Mouse (Mus musculus) MEL (cell line): Measurements from ENCODE around the gene Usp53. TPM values are rescaled to one million over a fixed set of nuclear protein-coding genes. Genes with fewer than 3 reads are reported as not detected.

Experiments used
- DNase-seq: peaks from one replicate; pipeline ENCODE4 v3.0.0; 2011; ENCODE audit warnings: low read depth, low spot score
- H3K27ac ChIP-seq: 2 replicates; pipeline ENCODE4 v1.5.1; 2012; ENCODE audit warnings: low read depth, mild to moderate bottlenecking, control low read depth, low read length, moderate library complexity; ENCODE audit not compliant: control insufficient read depth
- H3K27me3 ChIP-seq, 2 experiments: fragments of 150-350 bp in 1 of 2; sonication (generic) in 1 of 2; 2 replicates each; pipeline ENCODE4 v1.6.1; 2012; ENCODE audit warnings: low read length in 2 of 2, mild to moderate bottlenecking in 2 of 2, improper control_type of control experiment in 1 of 2, moderate library complexity in 1 of 2; ENCODE audit not compliant: insufficient read depth in 2 of 2, control insufficient read depth in 1 of 2
- H3K36me3 ChIP-seq, 2 experiments: 2 replicates each; pipeline ENCODE4 v1.6.1; 2012 to 2014; ENCODE audit warnings: low read length in 2 of 2, improper control_type of control experiment in 1 of 2, inconsistent platforms in 1 of 2, mild to moderate bottlenecking in 1 of 2; ENCODE audit not compliant: insufficient read depth in 2 of 2, control insufficient read depth in 1 of 2
- H3K4me1 ChIP-seq, 2 experiments: fragments of 150-350 bp in 1 of 2; sonication (generic) in 1 of 2; 2 replicates each; pipeline ENCODE4 v1.6.1; 2012; ENCODE audit warnings: low read length in 2 of 2, improper control_type of control experiment in 1 of 2, mild to moderate bottlenecking in 1 of 2; ENCODE audit not compliant: insufficient read depth in 2 of 2, control insufficient read depth in 1 of 2
- H3K4me3 ChIP-seq, 2 experiments: fragments of 150-350 bp in 1 of 2; sonication (generic) in 1 of 2; 2 replicates each; pipeline ENCODE4 v1.5.1; 2012; ENCODE audit warnings: low read depth in 2 of 2, low read length in 2 of 2, mild to moderate bottlenecking in 2 of 2, moderate library complexity in 2 of 2, control low read depth in 1 of 2, improper control_type of control experiment in 1 of 2; ENCODE audit not compliant: control insufficient read depth in 1 of 2, insufficient read depth in 1 of 2
- H3K79me2 ChIP-seq: 2 replicates; pipeline ENCODE4 v1.6.1; 2012; ENCODE audit warnings: mild to moderate bottlenecking, low read length, moderate library complexity; ENCODE audit not compliant: control insufficient read depth, poor library complexity, insufficient read depth
- H3K9ac ChIP-seq: 2 replicates; pipeline ENCODE4 v1.6.1; 2012; ENCODE audit warnings: low read depth, mild to moderate bottlenecking, control low read depth, low read length, moderate library complexity; ENCODE audit not compliant: control insufficient read depth, poor library complexity, severe bottlenecking
- H3K9me3 ChIP-seq: fragments of 150-350 bp; sonication (generic); replicated peaks from 2 replicates; pipeline ENCODE4 v1.6.1; 2012; ENCODE audit warnings: mild to moderate bottlenecking, low read length, improper control_type of control experiment, moderate library complexity; ENCODE audit not compliant: insufficient read depth
- BHLHE40 ChIP-seq: IDR thresholded peaks from 2 replicates; pipeline ENCODE4 v1.6.1; 2012; ENCODE audit warnings: low read depth, mild to moderate bottlenecking, inconsistent platforms, low read length, improper control_type of control experiment, borderline replicate concordance
- CHD1 ChIP-seq: IDR thresholded peaks from 2 replicates; pipeline ENCODE4 v1.6.1; 2012; ENCODE audit warnings: low read depth, mild to moderate bottlenecking, inconsistent platforms, low read length, improper control_type of control experiment
- CHD2 ChIP-seq: IDR thresholded peaks from 2 replicates; pipeline ENCODE4 v1.6.1; 2011; ENCODE audit warnings: low read length, improper control_type of control experiment
- CTCF ChIP-seq, 3 experiments: IDR thresholded peaks in 2 of 3; conservative IDR thresholded peaks in 1 of 3; 2 replicates each; pipeline ENCODE4 v1.5.1; 2011 to 2012; ENCODE audit warnings: low read length in 3 of 3, low read depth in 2 of 3, mild to moderate bottlenecking in 2 of 3, improper control_type of control experiment in 1 of 3, inconsistent platforms in 1 of 3, mixed read lengths in 1 of 3, moderate library complexity in 1 of 3; ENCODE audit not compliant: control insufficient read depth in 1 of 3, insufficient read depth in 1 of 3, poor library complexity in 1 of 3, severe bottlenecking in 1 of 3
- E2F4 ChIP-seq: IDR thresholded peaks from 2 replicates; pipeline ENCODE4 v1.6.1; 2011; ENCODE audit warnings: low read depth, low read length, improper control_type of control experiment, borderline replicate concordance
- ELF1 ChIP-seq: IDR thresholded peaks from 2 replicates; pipeline ENCODE4 v1.6.1; 2014; ENCODE audit warnings: low read depth, mild to moderate bottlenecking, inconsistent platforms, low read length, improper control_type of control experiment, moderate library complexity
- EP300 ChIP-seq, 2 experiments: IDR thresholded peaks; 2 replicates each; pipeline ENCODE4 v1.6.1; 2011; ENCODE audit warnings: improper control_type of control experiment in 2 of 2, low read length in 2 of 2, low read depth in 1 of 2, mild to moderate bottlenecking in 1 of 2
- GATA1 ChIP-seq: IDR thresholded peaks from 2 replicates; pipeline ENCODE4 v1.6.1; 2011; ENCODE audit warnings: low read depth, low read length, improper control_type of control experiment
- HCFC1 ChIP-seq: IDR thresholded peaks from 2 replicates; pipeline ENCODE4 v1.6.1; 2012; ENCODE audit warnings: low read depth, mild to moderate bottlenecking, inconsistent platforms, low read length, improper control_type of control experiment, moderate library complexity
- JUND ChIP-seq: IDR thresholded peaks from 2 replicates; pipeline ENCODE4 v1.6.1; 2011; ENCODE audit warnings: low read depth, mild to moderate bottlenecking, improper control_type of control experiment, low read length
- MEF2A ChIP-seq: IDR thresholded peaks from 2 replicates; pipeline ENCODE4 v1.6.1; 2014; ENCODE audit warnings: low read depth, mild to moderate bottlenecking, inconsistent platforms, low read length, improper control_type of control experiment; ENCODE audit not compliant: poor library complexity, insufficient replicate concordance, severe bottlenecking; ENCODE audit errors: extremely low read depth
- MXI1 ChIP-seq: IDR thresholded peaks from 2 replicates; pipeline ENCODE4 v1.6.1; 2011; ENCODE audit warnings: mild to moderate bottlenecking, low read depth, low read length, improper control_type of control experiment
- NRF1 ChIP-seq: IDR thresholded peaks from 2 replicates; pipeline ENCODE4 v1.6.1; 2014; ENCODE audit warnings: low read depth, mild to moderate bottlenecking, inconsistent platforms, low read length, improper control_type of control experiment, moderate library complexity; ENCODE audit not compliant: poor library complexity, insufficient read depth, severe bottlenecking
- POLR2AphosphoS2 ChIP-seq: IDR thresholded peaks from 2 replicates; pipeline ENCODE4 v1.6.1; 2011; ENCODE audit warnings: low read length, improper control_type of control experiment
- RAD21 ChIP-seq: IDR thresholded peaks from 2 replicates; pipeline ENCODE4 v1.6.1; 2011; ENCODE audit warnings: mild to moderate bottlenecking, low read depth, low read length, improper control_type of control experiment
- SIN3A ChIP-seq: IDR thresholded peaks from 2 replicates; pipeline ENCODE4 v1.6.1; 2012; ENCODE audit warnings: low read length, improper control_type of control experiment, inconsistent platforms
- SMC3 ChIP-seq: IDR thresholded peaks from 2 replicates; pipeline ENCODE4 v1.6.1; 2011; ENCODE audit warnings: low read depth, low read length, improper control_type of control experiment
- TAL1 ChIP-seq: IDR thresholded peaks from 2 replicates; pipeline ENCODE4 v1.6.1; 2012; ENCODE audit warnings: mild to moderate bottlenecking, inconsistent platforms, low read length, moderate library complexity, mixed read lengths
- TBP ChIP-seq: IDR thresholded peaks from 2 replicates; pipeline ENCODE4 v1.8.0; 2011; ENCODE audit warnings: low read depth, low read length, improper control_type of control experiment
- ZC3H11A ChIP-seq: IDR thresholded peaks from 2 replicates; pipeline ENCODE4 v1.6.1; 2012; ENCODE audit warnings: low read depth, mild to moderate bottlenecking, inconsistent platforms, low read length, improper control_type of control experiment
- ZKSCAN1 ChIP-seq: IDR thresholded peaks from 2 replicates; pipeline ENCODE4 v1.6.1; 2012; ENCODE audit warnings: low read depth, mild to moderate bottlenecking, inconsistent platforms, low read length, improper control_type of control experiment, moderate library complexity
- polyA plus RNA-seq, 2 experiments: library from polyadenylated mRNA; stranded (reverse) in 1 of 2; unstranded in 1 of 2; fragments of >175 nt in 1 of 2; fragments of >200 nt in 1 of 2; gene quantifications; 2 replicates each; pipeline versions ENCODE4 v1.2.1 to v1.2.4; 2012; ENCODE audit warnings: low replicate concordance in 2 of 2, low read depth in 1 of 2; ENCODE audit not compliant: insufficient read length in 2 of 2, insufficient read depth in 1 of 2, missing spikeins in 1 of 2
- total RNA-seq: library from RNA; depleted of rRNA; stranded (reverse); fragments of 300-350 nt; gene quantifications from 2 replicates; pipeline ENCODE4 v1.2.3, GENCODE M21; 2012

Gene Usp53
- total and polyA plus RNA-seq, 3 experiments: 2.0 to 2.7 TPM; not detected in 1

- Histone ChIP-seq H3K27ac (no peak overlapping the region), H3K27me3 (no peaks in the 10 kb centered on the region), H3K36me3 (no peaks in the 10 kb centered on the region), H3K4me1 (no peaks in the 10 kb centered on the region; a peak in 1 of 4 replicates)
- TF ChIP-seq CHD2 (no peak), SIN3A (no peak), HCFC1 (no peak), ZKSCAN1 (no peak), E2F4 (no peak), MXI1 (no peak), ZC3H11A (no peak), MEF2A (no peak), TAL1 (no peak), POLR2AphosphoS2 (no peak), EP300 (IDR thresholded peaks at IDR 0.05; ENCODE audit: low read depth in 1 of 2, low read length in 2 of 2) (no peak), CHD1 (no peak), JUND (no peak), CTCF (IDR thresholded peaks at IDR 0.05 in 2 of 3, conservative IDR thresholded peaks at IDR 0.05 in 1 of 3; ENCODE audit: control insufficient read depth in 1 of 3, insufficient read depth in 1 of 3, low read depth in 2 of 3, low read length in 3 of 3, poor library complexity in 1 of 3, severe bottlenecking in 1 of 3) (no peak), SMC3 (no peak), NRF1 (no peak), ELF1 (no peak), TBP (no peak), GATA1 (no peak), RAD21 (no peak)
- TF ChIP-seq, all 39 proteins: peak for 0
- H3K79me2 ChIP-seq: no peaks in the 10 kb centered on the region
- H3K9me3 ChIP-seq: no peaks in the 10 kb centered on the region
- H3K4me3 ChIP-seq: no peak overlapping the region
- no peak for DNase-seq
- no peak overlapping the region for H3K9ac ChIP-seq
Observed at GRCm38 (mm10) chr3:122975363-122975762, 8.9 kb downstream of the Usp53 start.

- no peaks in the 10 kb centered on the region for H3K36me3 ChIP-seq
- H3K9ac ChIP-seq: no peak overlapping the region
- no peak for DNase-seq
Observed at GRCm38 (mm10) chr3:122974833-122975232, 9.5 kb downstream of the Usp53 start.

More at GRCm38 (mm10) chr3:122974833-122975232, 9.5 kb downstream of the Usp53 start:
- no peak overlapping the region for H3K4me3 ChIP-seq
- H3K27ac ChIP-seq: no peak overlapping the region
- H3K9me3 ChIP-seq: no peaks in the 10 kb centered on the region
- no peaks in the 10 kb centered on the region; a peak in 1 of 4 replicates for H3K4me1 ChIP-seq
- no peaks in the 10 kb centered on the region for H3K27me3 ChIP-seq
- no peak for TF ChIP-seq NRF1
- no peak for TF ChIP-seq CHD2
- TF ChIP-seq E2F4: no peak
- no peak for TF ChIP-seq CTCF (IDR thresholded peaks at IDR 0.05 in 2 of 3, conservative IDR thresholded peaks at IDR 0.05 in 1 of 3; ENCODE audit: control insufficient read depth in 1 of 3, insufficient read depth in 1 of 3, low read depth in 2 of 3, low read length in 3 of 3, poor library complexity in 1 of 3, severe bottlenecking in 1 of 3)
- TF ChIP-seq BHLHE40: no peak
- no peaks in the 10 kb centered on the region for H3K79me2 ChIP-seq
